Mouse (Mus musculus) lung, postnatal 4 days (tissue): ENCODE measurements around the gene Pdss1.
"Not testable (repeated sequence)": the region's sequence is repeated elsewhere in the genome, so short reads cannot be mapped to it uniquely, and the experiment has no call there.

Source experiments
- DNase-seq, 2 experiments: peaks; one replicate each; pipeline ENCODE4 v3.0.0; 2021

Pdss1 gene

DNA sequence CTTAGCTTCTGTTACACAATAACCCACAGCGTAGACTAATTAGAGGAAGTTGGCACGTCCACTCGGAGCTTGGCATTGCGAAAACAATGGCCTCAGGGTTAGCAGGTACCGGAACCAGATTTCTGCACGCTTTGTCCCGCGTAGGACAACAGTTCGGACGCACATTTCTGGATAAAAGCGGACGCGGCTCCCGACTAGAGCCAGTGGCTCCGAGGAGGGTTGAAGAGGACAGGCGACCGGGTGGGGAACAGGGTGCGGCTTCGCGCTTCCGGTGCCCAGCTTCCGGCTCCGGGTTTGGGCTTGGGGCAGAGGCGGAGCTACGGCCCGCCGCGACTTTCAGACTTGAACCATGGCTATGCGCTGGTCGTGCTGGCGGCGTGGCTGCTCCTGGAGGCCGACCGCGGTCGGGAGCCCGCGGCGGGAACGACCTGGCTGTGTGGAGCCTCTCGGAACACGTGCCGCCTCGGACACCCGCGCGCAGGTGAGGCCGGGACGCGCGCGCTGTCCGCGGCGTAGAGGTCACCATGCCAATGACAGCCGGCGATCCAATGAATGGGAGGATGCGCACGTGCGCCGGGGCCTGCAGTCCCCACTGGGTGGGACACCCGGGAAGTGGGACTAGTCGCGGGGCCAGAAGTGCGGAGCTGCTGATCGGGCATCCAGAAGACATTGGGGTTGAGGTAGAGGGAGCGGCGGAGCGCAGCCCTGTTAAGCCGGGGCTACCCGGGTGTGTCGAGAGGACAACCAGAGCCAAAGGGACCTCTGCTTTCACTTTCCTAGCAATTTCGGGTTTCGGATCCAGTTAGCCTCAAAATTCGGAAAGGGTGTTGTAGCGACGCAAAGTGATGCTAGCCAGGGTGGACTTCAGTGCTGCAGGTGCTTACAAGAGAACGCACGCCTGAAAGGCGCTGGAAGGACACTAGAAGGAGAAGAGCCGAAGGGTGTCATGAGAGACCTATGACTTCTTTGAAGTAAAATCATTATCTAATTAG lies at the start of gene Pdss1:
Gene Pdss1, plus strand, starts transcription at position 241 of the 992 bp plus-strand sequence.
- DNase-seq = peak; percentile 94 to 96

GRCm38 (mm10) chr2:22851900-22852299 lies 43.4 kb upstream of the Pdss1 start:
- DNase-seq = no peak

- DNase-seq = no peak
These were observed 37.8 kb upstream of the Pdss1 start for GRCm38 (mm10) chr2:22857501-22857900.

GRCm38 (mm10) chr2:22862194-22862593 lies 33.1 kb upstream of the Pdss1 start:
- DNase-seq = no peak

DNA sequence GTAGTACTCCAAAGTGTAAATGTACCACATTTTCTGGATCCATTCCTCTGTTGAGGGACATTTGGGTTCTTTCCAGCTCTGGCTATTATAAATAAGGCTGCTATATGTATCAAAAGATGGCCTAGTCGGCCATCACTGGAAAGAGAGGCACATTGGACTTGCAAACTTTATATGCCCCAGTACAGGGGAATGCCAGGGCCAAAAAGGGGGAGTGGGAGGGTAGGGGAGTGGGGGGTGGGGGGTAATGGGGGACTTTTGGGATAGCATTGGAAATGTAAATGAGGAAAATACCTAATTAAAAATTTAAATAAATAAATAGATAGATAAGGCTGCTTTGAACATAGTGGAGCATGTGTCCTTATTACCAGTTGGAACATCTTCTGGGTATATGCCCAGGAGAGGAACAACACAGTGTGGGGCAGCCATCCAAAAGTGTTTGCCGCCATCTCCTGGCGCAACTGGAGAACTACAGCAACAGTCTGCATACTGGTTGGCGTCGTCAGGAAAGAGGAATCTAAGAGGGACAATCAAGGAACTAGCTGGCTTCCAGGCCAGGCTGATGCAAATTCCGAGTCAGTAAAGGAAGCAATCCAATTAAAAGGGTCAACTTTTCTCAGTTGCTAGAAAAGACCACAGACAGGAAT lies 30.8 kb upstream of the Pdss1 start:
- peak; percentile 67 to 78 for DNase-seq

GRCm38 (mm10) chr2:22865818-22866217 lies 29.5 kb upstream of the Pdss1 start:
- no peak for DNase-seq

GRCm38 (mm10) chr2:22866894-22867424 lies 28.4 kb upstream of the Pdss1 start:
- DNase-seq = no peak

DNA sequence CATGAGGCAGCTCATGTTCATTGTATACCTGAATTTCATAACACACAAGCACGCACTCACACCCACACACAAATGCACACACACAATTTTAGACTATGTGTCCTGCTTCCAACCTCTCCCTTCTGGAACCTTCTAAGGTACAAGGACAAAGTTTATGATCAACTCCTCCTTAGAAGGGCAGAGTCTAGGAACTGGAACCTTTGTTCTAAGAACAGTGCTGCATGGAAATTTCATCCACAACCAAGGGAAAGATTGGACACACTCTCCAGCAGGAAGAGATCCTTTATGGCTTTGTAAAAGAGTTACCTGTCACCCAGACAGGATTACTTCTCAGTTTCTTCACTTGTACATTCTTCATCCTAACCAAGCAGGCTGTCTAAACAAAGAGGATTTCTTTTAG lies 22.2 kb upstream of the Pdss1 start:
- DNase-seq = no peak

GRCm38 (mm10) chr2:22874628-22875027 lies 20.7 kb upstream of the Pdss1 start:
- no peak for DNase-seq

GRCm38 (mm10) chr2:22876614-22877013 lies 18.7 kb upstream of the Pdss1 start:
- DNase-seq = no peak

GRCm38 (mm10) chr2:22878781-22879180 lies 16.5 kb upstream of the Pdss1 start:
- DNase-seq = no peak

- not testable (repeated sequence) for DNase-seq
These were observed 14.6 kb upstream of the Pdss1 start for GRCm38 (mm10) chr2:22880726-22881125.

GRCm38 (mm10) chr2:22894932-22895281 lies 415 bp upstream of the Pdss1 start:
- DNase-seq = no peak

GRCm38 (mm10) chr2:22903947-22904346 lies 8.6 kb downstream of the Pdss1 start:
- DNase-seq = no peak

DNA sequence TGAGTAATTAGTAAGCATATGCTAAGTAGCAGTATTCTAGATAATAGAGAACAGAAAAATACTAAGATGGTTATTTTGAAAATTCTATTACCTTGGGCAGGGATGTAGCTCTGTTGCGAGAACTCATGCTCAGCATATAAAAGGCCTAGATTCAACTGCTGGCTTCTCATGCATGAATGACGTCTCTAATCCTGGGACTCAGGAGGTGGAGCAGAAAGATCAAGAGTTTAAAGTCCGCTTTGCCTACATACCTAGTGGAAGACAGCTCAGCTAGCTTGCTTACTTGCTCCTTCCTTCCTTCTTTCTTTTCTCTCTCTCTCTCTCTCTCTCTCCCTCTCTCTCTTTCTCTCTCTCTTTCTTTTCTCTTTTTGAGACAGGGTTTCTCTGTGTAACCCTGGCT lies 19.1 kb downstream of the Pdss1 start:
- DNase-seq = no peak

GRCm38 (mm10) chr2:22918651-22919050 lies 23.3 kb downstream of the Pdss1 start:
- DNase-seq = no peak

DNA sequence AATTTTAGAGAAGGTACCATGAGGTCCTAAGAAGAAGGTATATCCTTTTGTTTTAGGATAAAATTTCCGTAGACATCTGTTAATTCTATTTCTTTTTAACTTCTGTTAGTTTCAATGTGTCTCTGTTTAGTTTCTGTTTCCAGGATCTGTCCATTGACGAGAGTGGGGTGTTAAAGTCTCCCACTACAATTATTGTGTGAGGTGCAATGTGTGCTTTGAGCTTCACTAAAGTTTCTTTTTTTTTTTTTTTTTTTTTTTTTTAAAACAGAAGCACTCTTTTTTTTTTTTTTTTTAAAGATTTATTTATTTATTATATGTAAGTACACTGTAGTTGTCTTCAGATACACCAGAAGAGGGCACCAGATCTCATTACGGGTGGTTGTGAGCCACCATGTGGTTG lies 30.6 kb downstream of the Pdss1 start:
- DNase-seq = not testable (repeated sequence)

- DNase-seq = no peak
These were observed 32.9 kb downstream of the Pdss1 start for GRCm38 (mm10) chr2:22928259-22928658.

DNA sequence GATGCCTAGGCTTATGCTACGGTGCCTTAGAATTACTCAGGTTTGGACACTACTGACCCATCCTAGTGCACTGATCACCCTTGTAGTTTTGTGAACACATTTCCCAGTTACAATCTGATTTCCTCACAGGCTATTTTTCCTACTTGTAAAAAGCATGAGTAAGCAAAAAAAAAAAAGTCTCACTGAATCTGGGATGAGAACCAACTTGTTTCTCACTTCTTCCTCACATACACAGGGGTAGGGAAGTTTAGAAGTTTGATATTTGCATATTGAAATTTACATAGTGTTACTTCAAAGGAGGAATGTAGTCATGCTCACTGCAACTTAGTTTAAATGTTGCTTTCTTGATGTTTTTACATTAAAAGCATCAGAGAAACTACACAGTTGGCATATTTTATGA lies 38.2 kb downstream of the Pdss1 start:
- DNase-seq = no peak

DNA sequence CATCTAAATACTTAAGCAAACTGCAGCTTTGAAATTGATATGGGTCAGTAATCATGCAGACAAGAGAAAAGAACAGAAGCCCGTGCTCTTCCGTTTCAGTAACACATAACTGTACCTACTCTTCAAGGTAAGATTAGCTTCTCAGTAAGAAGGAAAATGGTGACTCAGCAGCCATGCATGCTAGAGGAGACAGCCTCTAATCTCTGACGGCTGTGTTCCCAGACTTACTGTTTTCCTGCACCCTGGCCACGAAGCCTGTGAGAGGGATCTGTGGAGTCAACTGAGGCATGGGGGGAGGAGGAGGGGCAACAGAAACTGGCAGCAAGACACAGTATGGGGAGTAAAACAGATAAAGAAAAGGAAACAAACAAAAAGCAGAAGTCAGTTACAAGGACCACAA lies 54.6 kb downstream of the Pdss1 start:
- DNase-seq = no peak

- no peak for DNase-seq
These were observed 59.0 kb downstream of the Pdss1 start for GRCm38 (mm10) chr2:22954278-22954677.

DNA sequence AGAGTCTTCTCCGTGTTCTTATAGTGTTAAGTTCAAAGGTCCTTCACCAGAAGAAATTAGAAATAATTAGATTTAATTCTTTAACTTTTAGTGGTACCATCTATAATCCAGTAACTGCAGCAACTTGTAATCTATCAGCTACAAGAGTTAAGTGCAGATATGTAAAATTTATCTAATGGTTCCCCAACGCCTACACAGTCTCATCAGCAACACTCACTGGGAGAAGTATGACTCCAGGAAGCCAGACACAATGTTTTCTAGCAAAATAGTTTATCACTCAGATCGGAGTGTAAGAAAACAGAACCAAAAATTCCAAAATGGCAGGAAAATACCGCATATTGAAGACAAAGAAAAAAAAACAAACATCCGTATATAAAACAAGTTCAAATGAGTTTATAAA lies 60.6 kb downstream of the Pdss1 start:
- DNase-seq = no peak

GRCm38 (mm10) chr2:22957415-22957814 lies 62.1 kb downstream of the Pdss1 start:
- DNase-seq = no peak

DNA sequence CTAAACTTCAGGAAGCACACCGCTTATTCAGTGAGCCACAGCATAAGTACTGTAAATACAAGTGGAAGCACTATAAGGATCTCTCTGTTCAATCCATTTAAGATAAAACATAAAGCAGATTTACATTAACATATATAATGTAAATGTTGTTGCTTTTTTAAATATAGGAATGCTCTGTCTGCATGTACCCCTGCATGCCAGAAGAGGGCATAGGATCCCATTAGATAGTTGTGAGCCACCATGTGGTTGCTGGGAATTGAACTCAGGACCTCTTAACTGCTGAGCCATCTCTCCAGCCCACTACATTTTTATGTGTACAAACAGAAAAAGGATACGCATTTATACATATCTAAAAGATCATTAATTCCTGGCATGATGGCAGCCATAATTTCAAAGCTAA lies 66.4 kb downstream of the Pdss1 start:
- no peak for DNase-seq
